Mouse (Mus musculus): ENCODE results near the gene Mlx. TPM values are rescaled to one million over a fixed set of nuclear protein-coding genes. Genes with fewer than 3 reads are reported as not detected.
"Not testable (repeated sequence)": the region's sequence is repeated elsewhere in the genome, so short reads cannot be mapped to it uniquely, and the experiment has no call there.

The Mlx gene
- polyA plus RNA-seq, 2 experiments from 2014 or later = 60.2 to 68.1 TPM

DNA sequence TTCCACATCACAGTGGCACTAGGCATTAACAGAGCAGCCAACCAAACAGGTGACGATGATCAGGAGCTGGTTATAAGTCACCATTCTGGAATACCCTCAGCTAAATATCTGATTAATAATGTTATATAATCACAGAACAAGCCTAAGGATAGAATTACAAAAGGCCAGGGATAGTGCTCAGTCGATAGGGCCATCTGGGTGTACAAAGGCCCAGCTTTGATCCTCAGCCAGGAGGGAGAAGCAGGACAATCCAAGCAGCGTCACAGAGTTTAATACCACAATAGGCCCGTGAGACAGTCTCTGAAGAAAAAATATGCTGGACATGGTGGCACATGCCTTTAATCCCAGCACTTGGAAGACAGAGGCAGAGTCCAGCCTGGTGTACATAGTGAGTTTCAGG lies 22.3 kb downstream of the Mlx start:
- ATAC-seq = no peak

- ATAC-seq = no peak
These were observed 23.6 kb downstream of the Mlx start for GRCm38 (mm10) chr11:101110708-101111107.

DNA sequence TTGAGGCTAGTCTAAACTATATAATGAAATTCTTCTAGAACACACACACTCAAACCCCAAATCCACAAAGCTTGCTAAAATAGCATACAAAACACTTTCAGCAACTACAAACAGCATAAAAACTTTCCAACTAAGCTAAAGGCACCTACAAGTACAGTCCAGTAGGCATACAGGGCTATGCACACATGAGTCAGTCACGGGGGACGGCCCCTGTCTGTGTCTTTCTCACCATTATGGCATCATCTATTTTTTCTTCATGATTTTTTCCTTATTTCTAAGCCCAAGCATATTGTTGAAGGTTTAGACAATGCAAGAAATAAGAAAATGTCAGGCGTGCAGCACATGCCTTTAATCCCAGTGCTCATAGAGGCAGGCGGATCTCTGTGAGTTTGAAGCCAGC lies 24.1 kb downstream of the Mlx start:
- no peak for ATAC-seq

DNA sequence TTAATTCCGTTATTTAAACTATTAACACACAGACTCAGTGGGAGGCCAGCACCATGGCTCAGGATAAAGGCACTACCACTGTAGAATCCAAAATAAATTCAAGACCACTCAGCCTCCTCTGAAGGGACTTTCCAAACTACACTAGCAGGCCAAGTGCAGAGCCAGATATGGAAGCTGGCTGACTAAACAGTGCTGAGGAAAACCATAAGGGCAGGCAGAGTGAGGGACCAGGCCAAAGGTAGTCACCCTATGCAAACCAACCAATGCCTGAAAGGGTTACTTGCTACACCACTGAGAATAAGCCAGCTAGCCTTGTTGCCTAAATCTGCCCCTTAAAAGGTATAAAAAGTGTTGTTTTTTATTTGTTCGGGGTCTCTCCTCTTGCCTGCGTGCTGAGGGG lies 25.1 kb downstream of the Mlx start:
- ATAC-seq = no peak

DNA sequence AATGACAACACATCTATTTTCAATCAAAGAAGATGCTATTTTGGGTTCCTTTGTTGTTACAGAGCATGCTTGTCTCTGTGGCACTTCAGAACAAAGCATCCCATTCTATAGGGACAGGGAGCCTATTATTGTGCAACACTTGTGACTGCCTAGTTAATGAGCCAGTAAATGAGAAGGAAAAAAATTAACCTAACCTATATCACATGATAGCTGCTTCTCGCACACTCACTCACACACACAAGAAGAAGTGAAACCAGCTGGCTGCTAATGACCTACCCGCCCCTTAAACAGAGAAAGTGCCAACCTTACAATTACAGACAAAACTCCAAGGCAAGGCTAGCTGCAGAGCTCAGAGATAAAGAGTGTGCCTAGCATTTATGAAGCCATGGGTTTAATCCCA lies 28.5 kb downstream of the Mlx start:
- ATAC-seq = no peak

DNA sequence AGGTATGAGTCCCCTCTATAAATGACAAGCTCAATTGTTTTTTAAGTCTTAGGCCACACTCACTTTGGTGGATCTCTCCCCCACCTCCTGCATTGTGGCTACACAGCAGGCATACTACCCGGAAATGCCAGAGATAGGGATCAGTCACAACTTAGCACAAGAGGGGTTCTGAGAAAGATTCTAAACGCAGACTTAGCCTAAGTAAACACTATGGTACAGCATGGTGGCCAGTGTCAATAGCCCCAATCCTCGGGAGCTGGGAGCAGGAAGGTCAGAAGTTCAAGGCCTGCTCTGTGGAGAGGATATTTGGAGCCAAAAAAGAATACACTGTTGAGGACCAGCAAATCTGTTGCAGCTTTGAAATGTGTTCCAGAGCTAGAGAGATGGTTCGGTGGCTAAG lies 31.0 kb downstream of the Mlx start:
- no peak for ATAC-seq

GRCm38 (mm10) chr11:101119131-101119760 lies 32.2 kb downstream of the Mlx start:
- ATAC-seq = peak; percentile 30

GRCm38 (mm10) chr11:101119761-101120544 lies 32.9 kb downstream of the Mlx start, which contains the start of the genes Retreg3 and Tubg1:
TSS of gene Retreg3 (minus strand) at chr11:101119893.
TSS of gene Tubg1 (plus strand) at chr11:101119938.
- ATAC-seq = peak; percentile 94

DNA sequence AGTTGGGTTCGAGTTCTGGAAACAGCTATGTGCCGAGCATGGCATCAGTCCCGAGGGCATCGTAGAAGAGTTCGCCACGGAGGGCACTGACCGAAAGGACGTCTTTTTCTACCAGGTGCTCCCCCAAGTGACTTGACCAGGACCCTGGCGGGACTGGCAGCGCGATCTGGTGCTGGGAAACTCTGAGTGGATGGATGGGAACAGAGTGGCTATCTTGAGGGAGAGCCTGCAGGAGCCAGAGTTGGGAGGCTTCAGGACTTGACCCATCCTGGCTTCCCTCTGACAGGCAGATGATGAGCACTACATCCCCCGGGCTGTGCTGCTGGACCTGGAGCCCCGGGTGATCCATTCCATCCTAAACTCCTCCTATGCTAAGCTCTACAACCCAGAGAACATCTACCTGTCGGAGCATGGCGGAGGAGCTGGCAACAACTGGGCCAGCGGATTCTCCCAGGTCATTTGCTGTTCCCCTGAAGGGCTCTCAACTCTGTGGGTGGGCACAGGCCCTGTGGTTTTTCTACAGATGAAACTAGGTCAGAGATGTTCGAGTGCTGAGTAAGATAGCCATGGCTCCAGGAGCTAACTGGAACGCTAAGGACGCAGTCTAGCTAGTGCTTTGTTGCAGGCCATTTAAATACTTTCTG lies 33.6 kb downstream of the Mlx start:
- ATAC-seq = no peak

DNA sequence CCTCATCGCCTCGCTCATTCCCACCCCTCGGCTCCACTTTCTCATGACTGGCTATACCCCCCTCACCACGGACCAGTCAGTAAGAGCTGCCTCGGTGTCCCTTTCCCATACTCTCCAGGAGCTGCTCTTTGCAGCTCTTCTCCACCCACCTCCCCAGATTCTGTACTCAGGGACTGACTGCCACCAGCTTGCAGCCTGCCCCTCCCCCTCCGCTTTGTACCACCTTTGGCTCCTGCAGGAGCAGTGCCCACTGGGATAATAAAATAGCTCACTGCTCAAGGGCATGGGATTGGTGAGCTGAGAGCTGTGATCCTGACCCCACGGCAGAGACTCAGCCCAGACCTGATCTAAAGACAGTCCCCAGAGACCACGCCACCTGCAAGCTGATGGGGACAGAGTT lies 37.4 kb downstream of the Mlx start:
- not testable (repeated sequence) for ATAC-seq

GRCm38 (mm10) chr11:101125008-101125407 lies 37.9 kb downstream of the Mlx start:
- not testable (repeated sequence) for ATAC-seq

GRCm38 (mm10) chr11:101127075-101127474 lies 40.0 kb downstream of the Mlx start:
- ATAC-seq = no peak

- no peak for ATAC-seq
These were observed 42.0 kb downstream of the Mlx start for GRCm38 (mm10) chr11:101128996-101129577.

GRCm38 (mm10) chr11:101130056-101130756 lies 43.1 kb downstream of the Mlx start:
- no peak for ATAC-seq

GRCm38 (mm10) chr11:101131187-101131586 lies 44.1 kb downstream of the Mlx start:
- ATAC-seq = no peak

DNA sequence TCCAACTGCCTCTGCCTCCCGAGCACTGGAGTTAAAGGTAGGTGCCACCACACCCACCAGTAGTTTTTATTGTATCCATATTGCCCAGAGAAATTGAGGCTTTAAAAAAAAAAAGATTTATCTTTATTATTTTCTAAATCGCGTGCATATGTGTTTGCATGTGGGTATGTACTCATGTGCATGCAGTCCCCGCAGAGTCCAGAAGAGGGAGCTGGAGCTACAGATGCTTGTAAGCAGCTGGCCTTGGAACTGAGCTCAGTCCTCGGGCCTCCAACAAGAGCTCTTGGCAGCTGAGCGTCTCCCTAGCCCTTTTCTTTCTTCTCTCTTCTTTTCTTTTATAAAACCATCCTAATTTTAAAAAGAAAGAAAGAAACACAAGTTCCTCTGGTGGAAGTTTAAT lies 44.6 kb downstream of the Mlx start:
- ATAC-seq = no peak

DNA sequence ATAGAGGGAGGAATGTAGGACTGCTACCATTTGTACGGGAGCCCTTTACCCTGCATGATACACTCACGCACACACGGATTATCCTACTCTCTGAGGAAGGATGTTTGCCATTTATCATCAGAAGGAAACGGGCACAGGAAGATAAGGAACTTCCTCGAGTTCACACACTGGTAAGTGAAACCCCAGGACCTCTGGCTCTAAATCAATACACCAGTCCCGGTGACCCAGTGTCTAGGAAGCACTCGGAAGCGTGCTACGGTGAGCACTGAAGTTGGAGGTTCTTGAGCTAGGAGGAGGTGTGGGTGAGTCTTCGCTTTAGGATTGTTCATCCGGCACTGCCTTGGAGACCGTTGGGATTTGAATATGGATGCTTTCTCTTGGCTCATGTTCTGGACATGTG lies 46.0 kb downstream of the Mlx start:
- ATAC-seq = no peak

GRCm38 (mm10) chr11:101134217-101134865 lies 47.3 kb downstream of the Mlx start:
- no peak for ATAC-seq

DNA sequence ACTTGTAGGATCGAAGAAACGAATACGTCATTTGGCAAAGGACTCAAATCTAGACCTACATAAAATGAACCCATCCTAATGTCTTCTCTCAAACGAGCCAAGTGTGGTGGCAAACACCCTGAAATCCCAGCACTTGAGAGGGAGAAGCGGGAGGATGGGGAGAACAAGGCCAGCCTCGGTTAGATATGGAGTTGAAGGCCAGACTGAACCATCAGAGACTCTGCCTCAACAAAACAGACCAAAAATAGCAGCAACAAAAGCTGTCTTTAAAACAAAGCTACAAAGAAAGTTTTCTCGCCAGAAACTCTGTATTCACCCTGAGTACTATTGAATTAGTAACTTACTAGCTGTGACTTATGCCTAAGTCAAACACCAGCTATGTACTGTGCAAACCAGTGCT lies 49.9 kb downstream of the Mlx start:
- ATAC-seq = no peak

DNA sequence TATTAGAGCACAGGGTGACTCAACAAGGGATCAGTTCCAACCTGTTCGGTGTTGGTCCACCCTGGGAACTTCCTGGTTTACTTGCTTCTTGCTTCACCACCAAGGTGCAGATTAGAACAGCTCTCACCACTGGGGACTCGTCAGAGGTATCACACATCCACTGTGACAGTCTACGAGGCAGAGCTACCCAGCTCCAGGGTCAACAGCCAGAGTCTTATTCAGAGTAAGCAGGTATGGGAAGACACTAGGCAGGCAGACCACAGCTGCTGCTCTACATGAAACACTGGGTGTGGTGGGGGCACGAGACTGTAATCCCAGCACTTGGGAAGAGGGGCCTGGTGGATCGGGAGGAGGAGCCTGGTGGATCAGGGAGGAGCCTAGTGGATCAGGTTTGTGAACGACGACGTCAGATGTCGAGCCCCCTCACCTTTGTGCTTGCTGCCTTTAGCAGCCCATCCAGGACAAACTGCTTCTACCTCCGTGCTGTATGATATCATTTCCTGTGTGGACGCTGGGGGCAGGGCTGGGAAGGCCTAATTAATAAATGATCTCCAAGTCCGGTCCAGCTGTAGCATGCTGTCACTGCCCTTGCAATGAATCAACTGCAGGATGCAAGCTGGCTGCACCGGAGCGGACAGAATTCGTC lies 51.6 kb downstream of the Mlx start:
- ATAC-seq = no peak

DNA sequence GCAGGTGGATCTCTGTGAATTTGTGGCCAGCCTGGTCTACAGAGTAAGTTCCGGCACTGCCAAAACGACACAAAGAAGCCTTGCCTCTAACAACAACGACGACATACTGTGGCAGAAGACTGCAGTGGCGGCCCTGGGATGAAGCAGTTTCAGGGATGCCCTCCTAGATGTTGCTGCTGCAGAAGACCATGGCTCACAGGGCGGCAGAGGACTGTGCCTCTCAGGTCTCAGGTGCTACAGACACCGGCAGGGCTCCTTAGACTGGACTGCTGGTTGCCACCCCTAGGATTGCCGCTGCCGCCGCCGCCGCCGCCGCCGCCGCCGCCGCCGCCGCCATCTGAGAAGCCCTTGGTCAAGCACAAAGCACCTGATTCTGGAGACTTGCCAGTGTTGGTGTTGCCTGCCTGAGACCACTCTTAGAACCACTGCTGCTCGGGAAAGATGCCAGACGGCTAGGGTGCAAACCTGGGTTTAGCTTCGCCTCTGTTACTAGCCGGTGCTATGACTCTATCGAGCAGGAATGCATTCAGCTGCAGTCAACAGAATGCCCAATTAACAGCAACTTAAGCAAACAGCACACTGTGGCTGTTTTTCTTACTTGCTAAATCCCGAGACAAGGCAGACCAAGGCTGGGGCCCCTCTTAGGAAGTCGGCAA lies 53.2 kb downstream of the Mlx start:
- ATAC-seq = no peak
